Mouse (Mus musculus) neural tube, embryonic 14.5 days (tissue): ENCODE results near the gene Pex11g. TPM values are rescaled to one million over a fixed set of nuclear protein-coding genes. Genes with fewer than 3 reads are reported as not detected.

ENCODE experiments used
- ATAC-seq: fragments of 200-750 bp; cut with Nextera tagmentation; 2 replicates; pipeline ENCODE4 v1.8.0; 2017; ENCODE audit warnings: low read depth, mild to moderate bottlenecking, moderate TSS enrichment, moderate library complexity
- H3K27ac ChIP-seq: fragments of 300-500 bp; sonication (generic); 2 replicates; pipeline ENCODE4 v1.5.1; 2014; ENCODE audit warnings: low read depth, mild to moderate bottlenecking, control low read depth, low read length, moderate library complexity, mixed read lengths
- H3K27me3 ChIP-seq: fragments of 300-500 bp; sonication (generic); 2 replicates; pipeline ENCODE4 v1.6.1; 2014; ENCODE audit warnings: low read length; ENCODE audit not compliant: control insufficient read depth, insufficient read depth
- H3K36me3 ChIP-seq: fragments of 300-500 bp; sonication (generic); 2 replicates; pipeline ENCODE4 v1.6.1; 2014; ENCODE audit warnings: low read length, mixed read lengths; ENCODE audit not compliant: control insufficient read depth, insufficient read depth
- H3K4me1 ChIP-seq: fragments of 300-500 bp; sonication (generic); 2 replicates; pipeline ENCODE4 v1.6.1; 2014; ENCODE audit warnings: low read length; ENCODE audit not compliant: control insufficient read depth, insufficient read depth
- H3K4me2 ChIP-seq: fragments of 300-500 bp; sonication (generic); 2 replicates; pipeline ENCODE4 v1.6.1; 2014; ENCODE audit warnings: mild to moderate bottlenecking, low read depth, low read length, control low read depth
- H3K4me3 ChIP-seq: fragments of 300-500 bp; sonication (generic); 2 replicates; pipeline ENCODE4 v1.5.1; 2014; ENCODE audit warnings: low read depth, low read length, control low read depth, mixed read lengths
- H3K9ac ChIP-seq: fragments of 300-500 bp; sonication (generic); replicated peaks from 2 replicates; pipeline ENCODE4 v1.6.1; 2014; ENCODE audit warnings: low read depth, mild to moderate bottlenecking, control low read depth, low read length, mixed read lengths
- H3K9me3 ChIP-seq: fragments of 300-500 bp; sonication (generic); 2 replicates; pipeline ENCODE4 v1.6.1; 2016; ENCODE audit warnings: low read length; ENCODE audit not compliant: control insufficient read depth
- WGBS: fragments of 180-500 bp; shearing (Covaris S2); extraction: QIAGEN DNeasy Blood & Tissue Kit; methylation state at CpG from one replicate; pipeline ENCODE4 v1.1.7; 2014; 5-methylcytosine and 5-hydroxymethylcytosine counted together
- polyA plus RNA-seq: library from polyadenylated mRNA; unstranded; fragments of >200 nt; fragmentation: Nextera tagmentation; extraction: Ambion mirVana; gene quantifications from 2 replicates; pipeline ENCODE4 v1.2.1, GENCODE M21; 2014

Pex11g gene
- polyA plus RNA-seq, 1 experiment from 2014 or later, result 2.6 TPM

DNA sequence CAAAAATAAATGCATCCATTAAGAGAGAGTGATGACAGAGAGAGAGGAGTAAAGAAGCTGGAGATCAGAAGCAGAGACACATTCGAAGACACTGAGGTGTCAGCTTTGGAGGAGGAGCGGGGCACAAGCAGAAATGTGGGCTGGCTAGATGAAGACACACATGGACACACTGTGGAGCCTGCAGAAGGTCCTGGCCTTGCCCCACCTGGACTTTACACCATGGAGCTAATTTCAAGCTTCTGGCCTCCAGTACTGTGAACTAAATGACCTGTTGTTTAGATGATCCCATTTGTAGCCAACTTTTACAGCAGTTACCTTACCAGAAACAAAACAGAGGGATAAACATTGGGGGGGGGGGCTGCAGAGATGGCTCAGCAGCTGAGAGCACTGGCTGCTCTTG lies 4.2 kb downstream of the Pex11g start:
- Histone ChIP-seq H3K9ac (no peak overlapping the region), H3K27me3 (no peaks in the 10 kb centered on the region), H3K4me2 (no peak overlapping the region), H3K4me3 (no peak overlapping the region), H3K27ac (no peak overlapping the region), H3K9me3 (no peaks in the 10 kb centered on the region), H3K4me1 (no peaks in the 10 kb centered on the region), H3K36me3 (no peaks in the 10 kb centered on the region)
- no peak for ATAC-seq
- 84% methylated on average over 2 of the region's 2 CpGs for WGBS

DNA sequence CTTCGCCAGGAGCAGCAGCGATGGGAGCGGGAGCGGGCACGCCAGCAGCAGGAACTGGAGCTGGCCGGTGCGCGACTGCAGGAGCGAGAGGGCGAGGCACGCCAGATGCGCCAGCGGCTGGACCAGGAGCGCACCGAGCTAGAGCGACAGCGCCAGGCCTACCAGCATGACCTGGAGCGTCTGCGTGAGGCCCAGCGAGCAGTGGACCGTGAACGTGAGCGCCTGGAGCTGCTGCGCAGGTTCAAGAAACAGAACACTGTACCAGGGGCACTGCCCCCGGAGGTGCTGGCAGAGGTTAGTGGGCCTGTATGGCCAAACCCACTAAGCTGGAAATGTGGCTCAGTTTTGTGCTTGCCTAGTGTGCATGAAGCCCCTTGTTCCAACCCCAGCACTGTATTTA lies 15.5 kb downstream of the Pex11g start:
- H3K4me1 ChIP-seq, result no peaks in the 10 kb centered on the region
- no peak overlapping the region for H3K4me3 ChIP-seq
- ATAC-seq, result no peak
- H3K9me3 ChIP-seq, result no peaks in the 10 kb centered on the region
- H3K36me3 ChIP-seq, result peaks cover 52% of the 10 kb centered on the region
- no peaks in the 10 kb centered on the region for H3K27me3 ChIP-seq
- H3K4me2 ChIP-seq, result no peak overlapping the region
- 98% methylated on average over 25 of the region's 25 CpGs for WGBS
- H3K27ac ChIP-seq, result no peak overlapping the region
- H3K9ac ChIP-seq, result no peak overlapping the region

DNA sequence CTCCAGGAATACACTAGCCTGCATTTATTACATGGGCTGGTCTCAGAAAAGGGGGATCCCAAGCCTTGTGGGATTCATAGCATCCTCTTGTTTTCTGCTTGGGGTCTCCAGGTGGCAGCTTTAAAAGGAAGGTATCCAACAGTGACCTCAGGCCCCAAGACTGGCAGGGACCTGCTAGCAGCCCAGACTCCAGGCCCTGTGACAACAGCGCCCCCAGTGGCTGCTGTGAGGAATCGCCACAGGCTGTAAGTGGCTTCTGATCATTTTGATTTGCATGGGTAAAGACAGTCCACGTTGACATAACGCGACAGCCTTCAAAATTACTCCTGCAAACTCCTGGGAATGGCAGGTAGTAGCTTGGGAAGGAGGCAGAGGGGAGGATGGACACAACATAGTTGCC lies 16.8 kb downstream of the Pex11g start:
- 29% methylated on average over 5 of the region's 5 CpGs for WGBS
- no peaks in the 10 kb centered on the region for H3K27me3 ChIP-seq
- H3K36me3 ChIP-seq, result peaks cover 44% of the 10 kb centered on the region
- H3K9ac ChIP-seq, result no peak overlapping the region
- no peaks in the 10 kb centered on the region for H3K4me1 ChIP-seq
- H3K4me3 ChIP-seq, result no peak overlapping the region
- H3K4me2 ChIP-seq, result no peak overlapping the region
- H3K27ac ChIP-seq, result no peak overlapping the region
- no peaks in the 10 kb centered on the region for H3K9me3 ChIP-seq
- ATAC-seq, result peak; percentile 50; the same call in 1 of the 2 replicates

DNA sequence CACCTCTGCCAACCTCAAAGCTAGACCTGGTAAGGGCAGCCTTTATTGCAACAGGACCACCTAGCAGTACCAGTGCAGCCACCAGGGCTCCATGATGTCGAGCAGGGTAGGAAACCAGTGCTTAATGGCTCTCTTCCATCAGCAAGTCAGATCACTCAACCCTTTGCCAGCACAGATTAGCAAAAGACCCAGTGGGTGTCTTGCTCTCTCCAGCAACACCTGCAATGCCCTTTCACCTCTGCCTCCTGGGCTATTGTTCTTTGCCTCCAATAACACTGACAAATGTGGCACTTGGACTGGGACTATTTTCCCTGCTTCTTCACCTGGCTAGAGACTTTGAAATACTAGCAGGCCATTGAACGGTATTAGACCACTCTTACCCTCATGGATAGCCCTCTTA lies 18.3 kb downstream of the Pex11g start:
- H3K27ac ChIP-seq, result no peak overlapping the region
- no peaks in the 10 kb centered on the region for H3K27me3 ChIP-seq
- no peak overlapping the region for H3K4me2 ChIP-seq
- H3K36me3 ChIP-seq, result peaks cover 29% of the 10 kb centered on the region
- ATAC-seq, result no peak
- H3K4me3 ChIP-seq, result no peak overlapping the region
- H3K4me1 ChIP-seq, result no peaks in the 10 kb centered on the region
- 95% methylated on average over 2 of the region's 2 CpGs for WGBS
- H3K9me3 ChIP-seq, result no peaks in the 10 kb centered on the region
- H3K9ac ChIP-seq, result no peak overlapping the region

DNA sequence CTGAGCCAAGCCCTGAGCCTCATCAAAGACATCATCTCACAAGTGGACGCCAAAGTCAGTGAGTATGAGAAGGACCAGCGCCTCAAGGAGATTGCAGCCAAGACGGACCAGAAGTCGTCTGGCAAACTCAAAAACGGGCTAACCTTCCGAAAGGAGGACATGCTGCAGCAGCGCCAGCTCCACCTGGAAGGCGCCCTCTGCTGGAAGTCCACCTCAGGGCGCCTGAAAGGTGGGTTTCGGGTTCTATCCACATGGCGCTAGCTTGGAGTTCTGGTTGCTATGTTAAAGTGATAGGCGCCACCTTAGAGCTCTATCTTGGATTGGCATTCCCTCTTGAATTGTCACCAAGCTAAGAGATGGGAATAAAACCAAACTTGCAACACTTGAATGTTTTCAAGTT lies 28.0 kb downstream of the Pex11g start:
- Histone ChIP-seq H3K36me3 (peaks cover 39% of the 10 kb centered on the region), H3K4me3 (no peak overlapping the region), H3K4me2 (no peak overlapping the region), H3K27ac (no peak overlapping the region), H3K27me3 (no peaks in the 10 kb centered on the region), H3K9me3 (no peaks in the 10 kb centered on the region), H3K9ac (no peak overlapping the region), H3K4me1 (no peaks in the 10 kb centered on the region)
- ATAC-seq, result no peak
- WGBS, result 79% methylated on average over 12 of the region's 12 CpGs

DNA sequence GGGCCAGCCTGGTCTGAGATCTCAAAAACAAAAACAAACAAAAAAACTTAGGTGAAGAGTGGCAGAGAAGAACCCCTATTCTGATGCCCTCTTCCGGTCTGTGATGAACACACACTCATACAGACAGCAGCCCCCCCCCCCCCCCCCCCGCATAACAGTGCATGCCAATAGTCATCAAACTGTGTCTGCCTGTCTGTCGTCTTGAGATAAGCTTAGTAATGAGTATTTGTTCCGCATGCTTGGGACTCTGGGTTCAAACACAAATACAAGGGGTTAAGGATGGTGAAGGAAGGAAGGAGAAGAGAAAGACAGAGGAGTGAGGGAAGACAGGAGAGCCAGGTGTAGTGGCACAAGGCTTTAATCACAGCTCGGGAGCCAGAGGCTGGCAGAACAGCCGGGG lies 31.0 kb downstream of the Pex11g start:
- Histone ChIP-seq H3K27me3 (no peaks in the 10 kb centered on the region), H3K36me3 (peaks cover 55% of the 10 kb centered on the region), H3K9ac (no peak overlapping the region), H3K4me1 (no peaks in the 10 kb centered on the region), H3K27ac (no peak overlapping the region), H3K4me3 (no peak overlapping the region), H3K4me2 (no peak overlapping the region), H3K9me3 (no peaks in the 10 kb centered on the region)
- ATAC-seq, result no peak
- WGBS, result 90% methylated on average over 6 of the region's 6 CpGs

DNA sequence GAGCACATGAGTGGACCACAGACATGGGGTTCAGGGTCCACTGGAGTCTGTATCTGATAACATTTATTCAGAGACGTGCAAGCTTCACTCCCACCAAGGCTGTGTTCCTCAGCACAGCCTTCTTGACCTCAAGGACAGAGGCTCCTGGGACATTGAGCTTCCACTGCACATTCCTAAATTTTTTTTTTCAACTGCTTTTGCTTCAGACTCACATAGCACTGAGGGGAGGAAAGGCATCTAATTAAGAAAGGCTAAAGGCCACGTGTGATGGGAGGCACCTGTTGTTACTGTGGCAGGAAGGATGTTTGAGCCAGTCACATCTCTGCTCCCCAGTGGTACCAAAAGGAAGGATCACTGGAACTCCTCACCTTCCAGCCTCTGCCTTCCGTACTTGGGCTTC lies 36.4 kb downstream of the Pex11g start:
- Histone ChIP-seq H3K27me3 (no peaks in the 10 kb centered on the region), H3K27ac (no peak overlapping the region), H3K4me2 (no peak overlapping the region), H3K4me1 (no peaks in the 10 kb centered on the region), H3K9me3 (no peaks in the 10 kb centered on the region), H3K36me3 (peaks cover 31% of the 10 kb centered on the region), H3K9ac (no peak overlapping the region), H3K4me3 (no peak overlapping the region)
- ATAC-seq, result no peak
- 91% methylated on average over 3 of the region's 3 CpGs for WGBS

DNA sequence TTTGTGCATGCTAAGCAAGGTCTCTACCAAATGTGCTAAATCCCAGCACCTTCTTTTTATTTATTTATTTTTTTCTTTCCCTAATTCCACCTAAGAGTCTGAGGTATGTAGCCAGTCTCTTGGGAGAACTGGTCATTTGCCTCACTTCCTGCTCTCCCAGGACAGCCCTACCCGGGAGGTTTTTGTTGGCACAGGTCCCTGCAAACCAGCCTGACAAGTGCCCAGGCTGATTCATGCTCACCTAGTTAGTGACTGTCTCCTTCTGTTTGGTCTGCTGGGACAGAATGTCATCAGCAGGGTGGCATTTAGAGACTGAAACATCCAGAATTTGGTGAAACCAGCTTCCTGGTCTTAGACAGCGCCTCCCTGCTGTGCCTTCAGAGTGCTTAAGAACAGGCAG lies 37.5 kb downstream of the Pex11g start:
- H3K27ac ChIP-seq, result no peak overlapping the region
- H3K4me3 ChIP-seq, result no peak overlapping the region
- H3K9me3 ChIP-seq, result no peaks in the 10 kb centered on the region
- no peak overlapping the region for H3K4me2 ChIP-seq
- H3K36me3 ChIP-seq, result peaks cover 21% of the 10 kb centered on the region
- ATAC-seq, result no peak
- no peaks in the 10 kb centered on the region for H3K4me1 ChIP-seq
- H3K27me3 ChIP-seq, result no peaks in the 10 kb centered on the region
- WGBS, result 84% methylated on average over 2 of the region's 2 CpGs
- H3K9ac ChIP-seq, result no peak overlapping the region

DNA sequence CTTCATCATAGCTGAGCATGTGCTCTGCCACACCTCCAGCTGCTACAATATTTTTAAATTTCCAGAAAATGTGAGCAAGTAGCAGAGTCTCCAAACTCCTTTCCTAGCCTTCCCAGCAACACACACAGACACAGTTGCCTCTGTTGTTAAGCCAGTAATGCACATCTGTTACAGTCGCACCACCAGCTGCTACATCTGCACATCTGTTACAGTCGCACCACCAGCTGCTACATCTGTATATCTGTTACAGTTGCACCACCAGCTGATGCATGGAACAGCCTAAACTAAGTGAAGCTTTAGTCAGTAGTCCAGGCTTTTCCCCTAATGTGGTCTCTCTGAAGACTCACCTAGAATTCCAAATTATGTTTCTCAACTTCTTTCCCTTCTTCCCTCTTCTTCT lies 39.1 kb downstream of the Pex11g start:
- peaks cover 11% of the 10 kb centered on the region for H3K36me3 ChIP-seq

DNA sequence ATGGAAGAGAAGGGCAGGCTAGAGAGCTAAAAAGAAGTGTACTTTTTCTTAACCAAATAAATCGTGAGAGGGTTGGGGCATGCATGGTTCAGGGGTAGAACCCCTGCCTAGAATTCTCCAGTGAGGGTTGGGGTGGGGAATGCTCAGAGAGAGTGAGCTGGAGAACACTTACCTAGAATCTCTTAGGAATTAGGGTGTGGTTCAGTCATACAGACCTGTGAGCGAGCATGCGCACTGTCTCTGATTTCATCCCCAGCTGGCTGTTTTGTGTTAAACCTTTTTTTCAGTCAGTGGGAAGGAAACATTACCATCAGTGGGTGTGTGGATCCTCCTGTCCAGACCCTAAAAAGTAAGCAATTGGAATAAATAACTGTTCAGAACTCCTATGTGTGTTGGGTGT lies 41.3 kb downstream of the Pex11g start:
- Histone ChIP-seq H3K27ac (no peak overlapping the region), H3K9me3 (no peaks in the 10 kb centered on the region), H3K27me3 (no peaks in the 10 kb centered on the region), H3K9ac (no peak overlapping the region), H3K36me3 (no peaks in the 10 kb centered on the region), H3K4me1 (no peaks in the 10 kb centered on the region), H3K4me2 (no peak overlapping the region), H3K4me3 (no peak overlapping the region)
- WGBS, result 93% methylated on average over 3 of the region's 3 CpGs
- no peak for ATAC-seq

More for the DNA sequence above, 39.1 kb downstream of the Pex11g start:
- no peak for ATAC-seq
- 90% methylated on average over 2 of the region's 2 CpGs for WGBS
- H3K27ac ChIP-seq, result no peak overlapping the region
- H3K4me3 ChIP-seq, result no peak overlapping the region
- H3K9me3 ChIP-seq, result no peaks in the 10 kb centered on the region
- H3K4me2 ChIP-seq, result no peak overlapping the region
- no peaks in the 10 kb centered on the region for H3K27me3 ChIP-seq
- no peaks in the 10 kb centered on the region for H3K4me1 ChIP-seq
- H3K9ac ChIP-seq, result no peak overlapping the region
